Mouse (Mus musculus) lung, postnatal 0 days (tissue): ENCODE results near the gene Rptor. TPM values are rescaled to one million over a fixed set of nuclear protein-coding genes. Genes with fewer than 3 reads are reported as not detected.

Experiments used
- ATAC-seq: fragments of 200-750 bp; cut with Nextera tagmentation; 2 replicates; pipeline ENCODE4 v1.8.0; 2017; ENCODE audit warnings: moderate library complexity
- DNase-seq: peaks from one replicate; pipeline ENCODE4 v3.0.0-alpha.2; 2016; ENCODE audit warnings: low spot score
- H3K27ac ChIP-seq: fragments of 300-500 bp; sonication (generic); 2 replicates; pipeline ENCODE4 v1.5.1; 2014; ENCODE audit warnings: antibody characterized with exemption, mild to moderate bottlenecking, low read length, mixed read lengths
- H3K27me3 ChIP-seq: fragments of 300-500 bp; sonication (generic); replicated peaks from 2 replicates; pipeline ENCODE4 v1.6.1; 2014; ENCODE audit warnings: low read length, mixed read lengths; ENCODE audit not compliant: insufficient read depth
- H3K36me3 ChIP-seq: fragments of 300-500 bp; sonication (generic); 2 replicates; pipeline ENCODE4 v1.6.1; 2014; ENCODE audit warnings: low read length, mixed read lengths; ENCODE audit not compliant: insufficient read depth
- H3K4me1 ChIP-seq: fragments of 300-500 bp; sonication (generic); 2 replicates; pipeline ENCODE4 v1.6.1; 2014; ENCODE audit warnings: antibody characterized with exemption, low read depth, low read length, mixed read lengths; ENCODE audit not compliant: insufficient read depth
- H3K4me2 ChIP-seq: fragments of 300-500 bp; sonication (generic); replicated peaks from 2 replicates; pipeline ENCODE4 v1.6.1; 2014; ENCODE audit warnings: low read depth, mild to moderate bottlenecking, low read length, moderate library complexity, mixed read lengths
- H3K4me3 ChIP-seq: fragments of 300-500 bp; sonication (generic); 2 replicates; pipeline ENCODE4 v1.5.1; 2014; ENCODE audit warnings: low read depth, low read length
- H3K9ac ChIP-seq: fragments of 300-500 bp; sonication (generic); replicated peaks from 2 replicates; pipeline ENCODE4 v1.6.1; 2014; ENCODE audit warnings: low read depth, mild to moderate bottlenecking
- H3K9me3 ChIP-seq: fragments of 300-500 bp; sonication (generic); 2 replicates; pipeline ENCODE4 v1.6.1; 2016; ENCODE audit warnings: low read length, mixed read lengths
- CTCF ChIP-seq: IDR thresholded peaks from 2 replicates; pipeline ENCODE4 v1.5.1; 2016; ENCODE audit warnings: antibody characterized with exemption, mild to moderate bottlenecking
- EP300 ChIP-seq: IDR thresholded peaks from 2 replicates; pipeline ENCODE4 v1.6.1; 2016; ENCODE audit warnings: antibody characterized with exemption, mild to moderate bottlenecking, control low read depth
- WGBS: fragments of 180-500 bp; shearing (Covaris S2); extraction: QIAGEN DNeasy Blood & Tissue Kit; methylation state at CpG from one replicate; pipeline ENCODE4 v1.1.7; 2014; 5-methylcytosine and 5-hydroxymethylcytosine counted together
- polyA plus RNA-seq: library from polyadenylated mRNA; unstranded; fragments of >200 nt; fragmentation: Nextera tagmentation; extraction: Ambion mirVana; gene quantifications from 2 replicates; pipeline ENCODE4 v1.2.1, GENCODE M21; 2015

The Rptor gene
- polyA plus RNA-seq, 1 experiment from 2014 or later = 5.3 TPM

- no peak overlapping the region for H3K4me3 ChIP-seq
- WGBS = 64% methylated on average over 3 of the region's 3 CpGs
- H3K9ac ChIP-seq = no peak overlapping the region
- peaks cover 13% of the 10 kb centered on the region for H3K36me3 ChIP-seq
- TF ChIP-seq CTCF (no peak), EP300 (no peak)
- H3K4me1 ChIP-seq = no peaks in the 10 kb centered on the region
- 0 out of 2 replicates have a peak, but pooled peaks have one; percentile 32 for ATAC-seq
- peak; percentile 21 for DNase-seq
- no peaks in the 10 kb centered on the region for H3K27me3 ChIP-seq
- no peak overlapping the region for H3K27ac ChIP-seq
- no peak overlapping the region for H3K4me2 ChIP-seq
- no peaks in the 10 kb centered on the region for H3K9me3 ChIP-seq
Observed at GRCm38 (mm10) chr11:119868138-119868537, 265.4 kb downstream of the Rptor start.

- DNase-seq = no peak
- WGBS = 71% methylated on average over 4 of the region's 4 CpGs
- H3K27me3 ChIP-seq = no peaks in the 10 kb centered on the region
- peak; percentile 46; the same call in 1 of the 2 replicates for ATAC-seq
- peak overlapping the region; percentile 4; the same call in 1 of the 2 replicates for H3K27ac ChIP-seq
- peaks cover 13% of the 10 kb centered on the region for H3K36me3 ChIP-seq
- H3K4me2 ChIP-seq = no peak overlapping the region
- no peaks in the 10 kb centered on the region for H3K9me3 ChIP-seq
- H3K4me1 ChIP-seq = no peaks in the 10 kb centered on the region
- no peak overlapping the region for H3K9ac ChIP-seq
- TF ChIP-seq EP300 = no peak
- no peak for TF ChIP-seq CTCF
- H3K4me3 ChIP-seq = no peak overlapping the region
Observed at GRCm38 (mm10) chr11:119868556-119868955, 265.9 kb downstream of the Rptor start.

- peaks cover 13% of the 10 kb centered on the region for H3K36me3 ChIP-seq
- no peak overlapping the region for H3K27ac ChIP-seq
- no peaks in the 10 kb centered on the region for H3K9me3 ChIP-seq
- H3K27me3 ChIP-seq = no peaks in the 10 kb centered on the region
- no peak for DNase-seq
- no peaks in the 10 kb centered on the region for H3K4me1 ChIP-seq
- 87% methylated on average over 7 of the region's 7 CpGs for WGBS
- H3K4me2 ChIP-seq = no peak overlapping the region
- TF ChIP-seq EP300 (no peak), CTCF (no peak)
- H3K9ac ChIP-seq = no peak overlapping the region
- no peak overlapping the region for H3K4me3 ChIP-seq
- no peak for ATAC-seq
Observed at GRCm38 (mm10) chr11:119871141-119871540, 268.4 kb downstream of the Rptor start.

- H3K36me3 ChIP-seq = peaks cover 17% of the 10 kb centered on the region
- H3K9ac ChIP-seq = no peak overlapping the region
- no peak overlapping the region for H3K27ac ChIP-seq
- no peak overlapping the region for H3K4me2 ChIP-seq
- no peak for TF ChIP-seq EP300
- no peak for TF ChIP-seq CTCF
- peak; percentile 93 for ATAC-seq
- H3K27me3 ChIP-seq = no peaks in the 10 kb centered on the region
- no peak overlapping the region for H3K4me3 ChIP-seq
- no peaks in the 10 kb centered on the region for H3K9me3 ChIP-seq
- peak; percentile 72 for DNase-seq
- H3K4me1 ChIP-seq = no peaks in the 10 kb centered on the region
- 56% methylated on average over 4 of the region's 4 CpGs for WGBS
Observed at GRCm38 (mm10) chr11:119873643-119874042, 270.9 kb downstream of the Rptor start.

GRCm38 (mm10) chr11:119874841-119875240 is 272.1 kb downstream of the Rptor start:
- ATAC-seq (peak; percentile 14; the same call in 1 of the 2 replicates), DNase-seq (no peak)
- TF ChIP-seq CTCF (no peak), EP300 (0 out of 2 replicates have a peak, but pooled peaks have one; percentile 32)
- WGBS = 70% methylated on average over 1 of the region's 1 CpGs
- peaks cover 17% of the 10 kb centered on the region for H3K36me3 ChIP-seq
- no peaks in the 10 kb centered on the region for H3K4me1 ChIP-seq
- no peak overlapping the region for H3K4me2 ChIP-seq
- H3K27me3 ChIP-seq = no peaks in the 10 kb centered on the region
- H3K9ac ChIP-seq = no peak overlapping the region
- no peak overlapping the region for H3K4me3 ChIP-seq
- no peak overlapping the region for H3K27ac ChIP-seq
- no peaks in the 10 kb centered on the region for H3K9me3 ChIP-seq

GRCm38 (mm10) chr11:119875685-119876084 is 273.0 kb downstream of the Rptor start:
- no peaks in the 10 kb centered on the region for H3K27me3 ChIP-seq
- H3K4me3 ChIP-seq = no peak overlapping the region
- H3K27ac ChIP-seq = no peak overlapping the region
- WGBS = 77% methylated on average over 9 of the region's 9 CpGs
- ATAC-seq = no peak
- peak; percentile 16 for DNase-seq
- H3K36me3 ChIP-seq = peaks cover 14% of the 10 kb centered on the region; the same call in 1 of the 2 replicates
- TF ChIP-seq CTCF (no peak), EP300 (peak; percentile 31; the same call in 1 of the 2 replicates)
- H3K4me2 ChIP-seq = no peak overlapping the region
- H3K9ac ChIP-seq = no peak overlapping the region
- no peaks in the 10 kb centered on the region for H3K4me1 ChIP-seq
- no peaks in the 10 kb centered on the region for H3K9me3 ChIP-seq

- DNase-seq (no peak), ATAC-seq (no peak)
- Histone ChIP-seq H3K4me3 (no peak overlapping the region), H3K36me3 (peaks cover 9% of the 10 kb centered on the region; the same call in 1 of the 2 replicates), H3K27ac (no peak overlapping the region), H3K9me3 (no peaks in the 10 kb centered on the region), H3K9ac (no peak overlapping the region), H3K27me3 (no peaks in the 10 kb centered on the region), H3K4me2 (no peak overlapping the region), H3K4me1 (no peaks in the 10 kb centered on the region)
- 89% methylated on average over 7 of the region's 7 CpGs for WGBS
- TF ChIP-seq EP300 (no peak), CTCF (no peak)
Observed at GRCm38 (mm10) chr11:119877124-119877523, 274.4 kb downstream of the Rptor start.
